In genomic region chr5:36700939-36701620, GRCm38 (mm10) we compare ENCODE assay signal across 14 mouse cellular contexts. TPM values are rescaled to one million over a fixed set of nuclear protein-coding genes. Genes with fewer than 3 reads are reported as not detected.
A peak's percentile ranks its signal among the peaks of the same experiment; 100 is the strongest.
DNase-seq lines count a peak whose midpoint lies in the region; ATAC-seq and TF ChIP-seq lines count a peak whose summit lies in the region.
"Had no signal": no experiment of that assay in that cellular context is flagged by ENCODE, and none has a peak within 500 bp of the region (broad histone marks: within the 10 kb centered on the region; RNA-seq: fewer than 3 reads in every experiment).

No protein-coding gene starts in this region.

- no peak overlapping the region for H3K9ac ChIP-seq in kidney, embryonic 16.5 days (replicated peaks; ENCODE audit: low read length)
- H3K9ac ChIP-seq in intestine, embryonic 16.5 days (ENCODE audit: low read depth, low read length), result no peak overlapping the region
- H3K9ac ChIP-seq: embryonic facial prominence, embryonic 12.5 days; forebrain, embryonic 12.5 days; hindbrain, embryonic 12.5 days had no signal

- TF ChIP-seq POLR2A in thymus, adult 2 months (IDR thresholded peaks at IDR 0.05; ENCODE audit: control insufficient read depth, extremely low read depth, insufficient read depth, low read length, poor library complexity), result no peak

- H3K4me2 ChIP-seq in kidney, embryonic 16.5 days (replicated peaks; ENCODE audit: low read depth, low read length), result no peak overlapping the region
- H3K4me2 ChIP-seq in intestine, embryonic 16.5 days (ENCODE audit: low read depth, low read length), result peak overlapping the region; percentile 8; the same call in 1 of the 2 replicates
- H3K4me2 ChIP-seq: embryonic facial prominence, embryonic 12.5 days; forebrain, embryonic 12.5 days; hindbrain, embryonic 12.5 days had no signal

- no peaks in the 10 kb centered on the region for H3K36me3 ChIP-seq in kidney, embryonic 16.5 days (ENCODE audit: insufficient read depth, low read length)
- H3K36me3 ChIP-seq in intestine, embryonic 16.5 days (ENCODE audit: control insufficient read depth, insufficient read depth, low read length), result no peaks in the 10 kb centered on the region
- H3K36me3 ChIP-seq in thymus, adult 2 months (ENCODE audit: control insufficient read depth, insufficient read depth, low read length), result no peaks in the 10 kb centered on the region
- H3K36me3 ChIP-seq: embryonic facial prominence, embryonic 12.5 days; forebrain, embryonic 12.5 days; hindbrain, embryonic 12.5 days; limb, embryonic 10.5 days had no signal

- H3K4me3 ChIP-seq in kidney, embryonic 16.5 days (ENCODE audit: low read length), result no peak overlapping the region
- no peak overlapping the region for H3K4me3 ChIP-seq in intestine, embryonic 16.5 days (ENCODE audit: low read length)
- no peak overlapping the region for H3K4me3 ChIP-seq in thymus, adult 2 months (ENCODE audit: control insufficient read depth, insufficient read depth, low read length)
- H3K4me3 ChIP-seq: embryonic facial prominence, embryonic 12.5 days; forebrain, embryonic 12.5 days; hindbrain, embryonic 12.5 days; limb, embryonic 10.5 days had no signal

- H3K27ac ChIP-seq in kidney, embryonic 16.5 days (ENCODE audit: low read length), result no peak overlapping the region
- H3K27ac ChIP-seq in intestine, embryonic 16.5 days (ENCODE audit: low read length), result peak overlapping the region; percentile 58; the same call in 1 of the 2 replicates
- no peak overlapping the region for H3K27ac ChIP-seq in thymus, adult 2 months (ENCODE audit: control insufficient read depth, insufficient read depth, low read length)
- H3K27ac ChIP-seq: embryonic facial prominence, embryonic 12.5 days; forebrain, embryonic 12.5 days; hindbrain, embryonic 12.5 days; limb, embryonic 10.5 days had no signal

- no peaks in the 10 kb centered on the region for H3K27me3 ChIP-seq in kidney, embryonic 16.5 days (ENCODE audit: insufficient read depth, low read length)
- H3K27me3 ChIP-seq in intestine, embryonic 16.5 days (replicated peaks; ENCODE audit: control insufficient read depth, insufficient read depth, low read length), result no peaks in the 10 kb centered on the region
- H3K27me3 ChIP-seq in thymus, adult 2 months (ENCODE audit: control insufficient read depth, insufficient read depth, low read length), result no peaks in the 10 kb centered on the region
- H3K27me3 ChIP-seq: embryonic facial prominence, embryonic 12.5 days; forebrain, embryonic 12.5 days; hindbrain, embryonic 12.5 days had no signal

- H3K4me1 ChIP-seq in kidney, embryonic 16.5 days (ENCODE audit: insufficient read depth, low read length), result peaks cover 5% of the 10 kb centered on the region; the same call in 1 of the 2 replicates
- H3K4me1 ChIP-seq in intestine, embryonic 16.5 days (ENCODE audit: control insufficient read depth, insufficient read depth, low read length), result peaks cover 14% of the 10 kb centered on the region; the same call in 1 of the 2 replicates
- H3K4me1 ChIP-seq in thymus, adult 2 months (replicated peaks; ENCODE audit: control insufficient read depth, insufficient read depth, low read length), result peaks cover 2% of the 10 kb centered on the region
- H3K4me1 ChIP-seq: embryonic facial prominence, embryonic 12.5 days; hindbrain, embryonic 12.5 days had no signal

- no peak for TF ChIP-seq CTCF in thymus, adult 2 months (IDR thresholded peaks at IDR 0.05; ENCODE audit: borderline replicate concordance, control insufficient read depth, extremely low read depth, insufficient read depth, low read length, poor library complexity)

- ATAC-seq in kidney, embryonic 16.5 days (ENCODE audit: low FRiP score, low TSS enrichment), result no peak
- ATAC-seq in common myeloid progenitor, adult 5-6 weeks (replicated peaks; ENCODE audit: low read depth, poor library complexity, severe bottlenecking), result peak; percentile 19; the same call in 1 of the 2 replicates
- ATAC-seq in intestine, embryonic 16.5 days, result peak; percentile 88
- peak; percentile 23; the same call in 1 of the 2 replicates for ATAC-seq in megakaryocyte, adult 5-6 weeks (ENCODE audit: poor library complexity, severe bottlenecking)

- 65% methylated on average over 6 of the region's 6 CpGs for WGBS in kidney, embryonic 16.5 days
- WGBS in intestine, embryonic 16.5 days, result 53% methylated on average over 6 of the region's 6 CpGs
- 71% methylated on average over 6 of the region's 6 CpGs for WGBS in thymus, adult 2 months

- H3K9me3 ChIP-seq in kidney, embryonic 16.5 days (ENCODE audit: low read length), result no peaks in the 10 kb centered on the region
- H3K9me3 ChIP-seq in intestine, embryonic 16.5 days (ENCODE audit: control insufficient read depth, low read length), result no peaks in the 10 kb centered on the region
- H3K9me3 ChIP-seq: embryonic facial prominence, embryonic 12.5 days; forebrain, embryonic 12.5 days; hindbrain, embryonic 12.5 days; limb, embryonic 10.5 days had no signal

- DNase-seq in kidney, adult 11 months, result peak; percentile 54
- DNase-seq in frontal cortex, postnatal 36 days (ENCODE audit: low spot score in 2 of 2), result no peak
- no peak for DNase-seq in thymus, adult 2 months
- DNase-seq in thymus, postnatal 10 days (ENCODE audit: low spot score in 2 of 2), result no peak
- DNase-seq: cerebellum, adult 8-10 months; thymus, postnatal 14 days had no signal

RNA-seq across cellular contexts. Expression of gene D5Ertd579e, which starts 5.3 kb away (rescaled TPM):
- 18.4 and 20.7 TPM in 2 replicates for polyA plus RNA-seq in kidney, embryonic 16.5 days (2015; fragmentation: Nextera tagmentation; extraction: Ambion mirVana)
- total RNA-seq in common myeloid progenitor, adult 5-6 weeks (2017), result 28.0 and 44.8 TPM in 2 replicates
- polyA plus RNA-seq in intestine, embryonic 16.5 days (2015; fragmentation: Nextera tagmentation; extraction: Ambion mirVana), result 14.0 and 14.2 TPM in 2 replicates
- 20.0 and 27.1 TPM in 2 replicates for total RNA-seq in megakaryocyte, adult 5-6 weeks (2015)
- total RNA-seq in megakaryocyte, adult 5-6 weeks (2017), result 35.9 and 36.0 TPM in 2 replicates
- polyA plus RNA-seq in thymus, adult 2 months (2012; rRNA removed), result 22.9 and 26.8 TPM in 2 replicates

RNA-seq across cellular contexts. Expression of gene Bloc1s4, which starts 47.4 kb away (rescaled TPM):
- 24.9 and 25.4 TPM in 2 replicates for polyA plus RNA-seq in kidney, embryonic 16.5 days (2015; fragmentation: Nextera tagmentation; extraction: Ambion mirVana)
- total RNA-seq in common myeloid progenitor, adult 5-6 weeks (2017), result 18.3 and 20.3 TPM in 2 replicates
- polyA plus RNA-seq in intestine, embryonic 16.5 days (2015; fragmentation: Nextera tagmentation; extraction: Ambion mirVana), result 16.5 and 19.7 TPM in 2 replicates
- total RNA-seq in megakaryocyte, adult 5-6 weeks (2015), result 11.4 and 14.9 TPM in 2 replicates
- 12.2 and 13.2 TPM in 2 replicates for total RNA-seq in megakaryocyte, adult 5-6 weeks (2017)
- polyA plus RNA-seq in thymus, adult 2 months (2012; rRNA removed), result 30.9 and 37.8 TPM in 2 replicates
